Mouse (Mus musculus): ENCODE data around the gene Slc35g3.

DNA sequence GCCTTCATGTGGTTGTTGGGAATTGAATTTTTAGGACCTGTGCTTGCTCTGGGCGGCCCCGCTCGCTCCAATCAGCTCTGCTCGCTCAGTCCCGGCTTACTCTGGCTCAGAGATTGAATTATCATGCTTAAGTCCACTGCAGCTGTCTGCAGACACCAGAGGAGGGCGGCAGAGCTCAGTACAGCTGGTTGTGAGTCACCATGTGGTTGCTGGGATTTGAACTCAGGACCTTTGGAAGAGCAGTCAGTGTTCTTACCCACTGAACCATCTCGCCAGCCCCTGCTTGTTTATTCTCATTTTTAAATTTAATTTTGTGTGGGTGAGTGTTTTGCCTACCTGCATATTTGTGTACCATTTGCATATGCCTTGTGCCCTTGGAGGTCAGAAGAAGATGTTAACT is 1.8 kb upstream of the Slc35g3 start:
- no peak for TF ChIP-seq POLR2A (IDR thresholded peaks at IDR 0.05; ENCODE audit: low read depth, low read length)
- peak; percentile 33; the same call in 1 of the 2 replicates for TF ChIP-seq CTCF (IDR thresholded peaks at IDR 0.05; ENCODE audit: extremely low read depth, insufficient read length, insufficient replicate concordance, low read depth, low read length)
